Mouse (Mus musculus) limb, embryonic 15.5 days (tissue): Measurements from ENCODE around the gene Nrxn3. TPM values are rescaled to one million over a fixed set of nuclear protein-coding genes. Genes with fewer than 3 reads are reported as not detected.

Experiments
- ATAC-seq: fragments of 200-750 bp; cut with Nextera tagmentation; 2 replicates; pipeline ENCODE4 v1.8.0; 2017; ENCODE audit warnings: low read depth, moderate TSS enrichment; ENCODE audit not compliant: insufficient number of reproducible peaks, low FRiP score, low TSS enrichment
- H3K27ac ChIP-seq: fragments of 300-500 bp; sonication (generic); 2 replicates; pipeline ENCODE4 v1.5.1; 2015; ENCODE audit warnings: moderate library complexity, mild to moderate bottlenecking, inconsistent platforms
- H3K27me3 ChIP-seq: fragments of 300-500 bp; sonication (generic); 2 replicates; pipeline ENCODE4 v1.6.1; 2015; ENCODE audit warnings: inconsistent platforms
- H3K36me3 ChIP-seq: fragments of 300-500 bp; sonication (generic); 2 replicates; pipeline ENCODE4 v1.6.1; 2015; ENCODE audit warnings: inconsistent platforms
- H3K4me1 ChIP-seq: fragments of 300-500 bp; sonication (generic); 2 replicates; pipeline ENCODE4 v1.6.1; 2015; ENCODE audit warnings: inconsistent platforms
- H3K4me2 ChIP-seq: fragments of 300-500 bp; sonication (generic); 2 replicates; pipeline ENCODE4 v1.6.1; 2015; ENCODE audit warnings: mild to moderate bottlenecking, inconsistent platforms
- H3K4me3 ChIP-seq: fragments of 300-500 bp; sonication (generic); 2 replicates; pipeline ENCODE4 v1.5.1; 2015; ENCODE audit warnings: mild to moderate bottlenecking, inconsistent platforms
- H3K9ac ChIP-seq: fragments of 300-500 bp; sonication (generic); 2 replicates; pipeline ENCODE4 v1.6.1; 2015; ENCODE audit warnings: inconsistent platforms
- H3K9me3 ChIP-seq: fragments of 300-500 bp; sonication (generic); 2 replicates; pipeline ENCODE4 v1.6.1; 2016; ENCODE audit warnings: inconsistent platforms
- WGBS: fragments of 180-500 bp; shearing (Covaris S2); methylation state at CpG from one replicate; pipeline ENCODE4 v1.1.7; 2015; 5-methylcytosine and 5-hydroxymethylcytosine counted together
- polyA plus RNA-seq: library from polyadenylated mRNA; unstranded; fragments of >200 nt; fragmentation: Nextera tagmentation; extraction: Ambion mirVana; gene quantifications from 2 replicates; pipeline ENCODE4 v1.2.1, GENCODE M21; 2015

Gene Nrxn3
- polyA plus RNA-seq, 1 experiment from 2014 or later: 0.70 TPM

GRCm38 (mm10) chr12:89016436-89016835 lies 293.8 kb downstream of the Nrxn3 start:
- Histone ChIP-seq H3K36me3 (no peaks in the 10 kb centered on the region), H3K4me2 (no peak overlapping the region), H3K27ac (no peak overlapping the region), H3K9me3 (no peaks in the 10 kb centered on the region), H3K9ac (no peak overlapping the region), H3K27me3 (no peaks in the 10 kb centered on the region), H3K4me3 (no peak overlapping the region), H3K4me1 (no peaks in the 10 kb centered on the region)
- 71% methylated on average over 1 of the region's 1 CpGs for WGBS
- no peak for ATAC-seq

- 97% methylated on average over 1 of the region's 1 CpGs for WGBS
- Histone ChIP-seq H3K4me1 (no peaks in the 10 kb centered on the region), H3K9ac (no peak overlapping the region), H3K9me3 (no peaks in the 10 kb centered on the region), H3K36me3 (no peaks in the 10 kb centered on the region), H3K4me3 (no peak overlapping the region), H3K27ac (no peak overlapping the region), H3K4me2 (no peak overlapping the region), H3K27me3 (no peaks in the 10 kb centered on the region)
- ATAC-seq: no peak
These were observed 302.5 kb downstream of the Nrxn3 start for GRCm38 (mm10) chr12:89025180-89025579.

GRCm38 (mm10) chr12:89035984-89036618 lies 313.4 kb downstream of the Nrxn3 start:
- ATAC-seq: no peak
- Histone ChIP-seq H3K4me2 (no peak overlapping the region), H3K27me3 (no peaks in the 10 kb centered on the region), H3K36me3 (no peaks in the 10 kb centered on the region), H3K4me1 (no peaks in the 10 kb centered on the region), H3K9ac (no peak overlapping the region), H3K4me3 (no peak overlapping the region), H3K9me3 (no peaks in the 10 kb centered on the region), H3K27ac (no peak overlapping the region)
- whole genome bisulfite sequencing: 83% methylated on average over 4 of the region's 4 CpGs

GRCm38 (mm10) chr12:89040151-89040550 lies 317.5 kb downstream of the Nrxn3 start:
- no peaks in the 10 kb centered on the region for H3K27me3 ChIP-seq
- H3K9ac ChIP-seq: no peak overlapping the region
- no peaks in the 10 kb centered on the region for H3K4me1 ChIP-seq
- H3K9me3 ChIP-seq: no peaks in the 10 kb centered on the region
- no peak for ATAC-seq
- H3K36me3 ChIP-seq: no peaks in the 10 kb centered on the region
- H3K27ac ChIP-seq: no peak overlapping the region
- H3K4me2 ChIP-seq: no peak overlapping the region
- no peak overlapping the region for H3K4me3 ChIP-seq

- no peak overlapping the region for H3K27ac ChIP-seq
- ATAC-seq: no peak
- H3K36me3 ChIP-seq: no peaks in the 10 kb centered on the region
- no peaks in the 10 kb centered on the region for H3K9me3 ChIP-seq
- H3K4me3 ChIP-seq: no peak overlapping the region
- WGBS: 78% methylated on average over 2 of the region's 2 CpGs
- no peaks in the 10 kb centered on the region for H3K27me3 ChIP-seq
- H3K4me2 ChIP-seq: no peak overlapping the region
- H3K9ac ChIP-seq: no peak overlapping the region
- H3K4me1 ChIP-seq: no peaks in the 10 kb centered on the region
These were observed 318.9 kb downstream of the Nrxn3 start for GRCm38 (mm10) chr12:89041429-89042107.

GRCm38 (mm10) chr12:89049279-89049678 lies 326.6 kb downstream of the Nrxn3 start:
- 47% methylated on average over 3 of the region's 3 CpGs for WGBS
- H3K9ac ChIP-seq: no peak overlapping the region
- no peaks in the 10 kb centered on the region for H3K4me1 ChIP-seq
- no peak overlapping the region for H3K4me2 ChIP-seq
- no peak for ATAC-seq
- no peaks in the 10 kb centered on the region for H3K9me3 ChIP-seq
- no peak overlapping the region for H3K27ac ChIP-seq
- H3K27me3 ChIP-seq: no peaks in the 10 kb centered on the region
- H3K4me3 ChIP-seq: no peak overlapping the region
- no peaks in the 10 kb centered on the region for H3K36me3 ChIP-seq

- H3K9ac ChIP-seq: no peak overlapping the region
- H3K36me3 ChIP-seq: no peaks in the 10 kb centered on the region
- H3K4me3 ChIP-seq: no peak overlapping the region
- no peaks in the 10 kb centered on the region for H3K9me3 ChIP-seq
- no peaks in the 10 kb centered on the region for H3K4me1 ChIP-seq
- no peak overlapping the region for H3K27ac ChIP-seq
- H3K4me2 ChIP-seq: no peak overlapping the region
- no peak for ATAC-seq
- no peaks in the 10 kb centered on the region for H3K27me3 ChIP-seq
These were observed 327.0 kb downstream of the Nrxn3 start for GRCm38 (mm10) chr12:89049686-89050085.

GRCm38 (mm10) chr12:89072436-89072835 lies 349.8 kb downstream of the Nrxn3 start:
- Histone ChIP-seq H3K27ac (no peak overlapping the region), H3K4me3 (no peak overlapping the region), H3K36me3 (no peaks in the 10 kb centered on the region), H3K4me1 (no peaks in the 10 kb centered on the region), H3K4me2 (no peak overlapping the region), H3K27me3 (no peaks in the 10 kb centered on the region), H3K9ac (no peak overlapping the region), H3K9me3 (no peaks in the 10 kb centered on the region)
- no peak for ATAC-seq

GRCm38 (mm10) chr12:89073167-89073743 lies 350.6 kb downstream of the Nrxn3 start:
- Histone ChIP-seq H3K27me3 (no peaks in the 10 kb centered on the region), H3K36me3 (no peaks in the 10 kb centered on the region), H3K4me1 (no peaks in the 10 kb centered on the region), H3K9me3 (no peaks in the 10 kb centered on the region), H3K4me2 (no peak overlapping the region), H3K9ac (no peak overlapping the region), H3K4me3 (no peak overlapping the region), H3K27ac (no peak overlapping the region)
- 79% methylated on average over 5 of the region's 5 CpGs for WGBS
- no peak for ATAC-seq

GRCm38 (mm10) chr12:89074551-89075295 lies 352.0 kb downstream of the Nrxn3 start:
- no peak overlapping the region for H3K9ac ChIP-seq
- H3K4me1 ChIP-seq: no peaks in the 10 kb centered on the region
- no peak overlapping the region for H3K4me2 ChIP-seq
- no peak overlapping the region for H3K4me3 ChIP-seq
- H3K27me3 ChIP-seq: no peaks in the 10 kb centered on the region
- H3K9me3 ChIP-seq: no peaks in the 10 kb centered on the region
- no peak overlapping the region for H3K27ac ChIP-seq
- ATAC-seq: no peak
- WGBS: 57% methylated on average over 10 of the region's 10 CpGs
- H3K36me3 ChIP-seq: no peaks in the 10 kb centered on the region

- H3K9me3 ChIP-seq: no peaks in the 10 kb centered on the region
- no peak overlapping the region for H3K9ac ChIP-seq
- no peaks in the 10 kb centered on the region for H3K27me3 ChIP-seq
- no peak overlapping the region for H3K27ac ChIP-seq
- H3K36me3 ChIP-seq: no peaks in the 10 kb centered on the region
- no peak overlapping the region for H3K4me2 ChIP-seq
- H3K4me3 ChIP-seq: no peak overlapping the region
- 79% methylated on average over 8 of the region's 8 CpGs for WGBS
- no peak for ATAC-seq
- H3K4me1 ChIP-seq: no peaks in the 10 kb centered on the region
These were observed 371.3 kb downstream of the Nrxn3 start for GRCm38 (mm10) chr12:89093806-89094479.

GRCm38 (mm10) chr12:89097561-89097960 lies 374.9 kb downstream of the Nrxn3 start:
- H3K4me2 ChIP-seq: no peak overlapping the region
- ATAC-seq: no peak
- 81% methylated on average over 2 of the region's 2 CpGs for WGBS
- no peaks in the 10 kb centered on the region for H3K9me3 ChIP-seq
- H3K27me3 ChIP-seq: no peaks in the 10 kb centered on the region
- H3K9ac ChIP-seq: no peak overlapping the region
- no peak overlapping the region for H3K4me3 ChIP-seq
- H3K36me3 ChIP-seq: no peaks in the 10 kb centered on the region
- no peak overlapping the region for H3K27ac ChIP-seq
- no peaks in the 10 kb centered on the region for H3K4me1 ChIP-seq
